Mouse (Mus musculus): Measurements from ENCODE around the gene Cers6.

- no peak for TF ChIP-seq CTCF (IDR thresholded peaks at IDR 0.05; ENCODE audit: control insufficient read depth, insufficient read depth, low read length)
- TF ChIP-seq POLR2A (IDR thresholded peaks at IDR 0.05; ENCODE audit: borderline replicate concordance, control insufficient read depth, low read depth, low read length) = no peak
These were observed 16.1 kb upstream of the Cers6 start for GRCm38 (mm10) chr2:68845002-68845740.

Data from bone marrow, adult 2 months (tissue).